Mouse (Mus musculus) kidney, postnatal 0 days (tissue): ENCODE results near the gene Vps37d. TPM values are rescaled to one million over a fixed set of nuclear protein-coding genes. Genes with fewer than 3 reads are reported as not detected.
"Not testable (repeated sequence)": the region's sequence is repeated elsewhere in the genome, so short reads cannot be mapped to it uniquely, and the experiment has no call there.

Source experiments
- ATAC-seq: fragments of 200-750 bp; cut with Nextera tagmentation; replicated peaks from 2 replicates; pipeline ENCODE4 v1.8.0; 2017; ENCODE audit warnings: low read depth, moderate number of reproducible peaks, moderate TSS enrichment, moderate library complexity; ENCODE audit not compliant: low FRiP score
- DNase-seq: peaks from one replicate; pipeline ENCODE4 v3.0.0-alpha.2; 2016; ENCODE audit warnings: low spot score
- H3K27ac ChIP-seq: fragments of 300-500 bp; sonication (generic); 2 replicates; pipeline ENCODE4 v1.5.1; 2014; ENCODE audit warnings: mild to moderate bottlenecking
- H3K27me3 ChIP-seq: fragments of 300-500 bp; sonication (generic); 2 replicates; pipeline ENCODE4 v1.6.1; 2014; ENCODE audit warnings: low read length, mixed read lengths; ENCODE audit not compliant: insufficient read depth
- H3K36me3 ChIP-seq: fragments of 300-500 bp; sonication (generic); 2 replicates; pipeline ENCODE4 v1.6.1; 2014; ENCODE audit warnings: low read length, mixed read lengths; ENCODE audit not compliant: insufficient read depth
- H3K4me1 ChIP-seq: fragments of 300-500 bp; sonication (generic); replicated peaks from 2 replicates; pipeline ENCODE4 v1.6.1; 2014; ENCODE audit warnings: antibody characterized with exemption, low read length, mixed read lengths; ENCODE audit not compliant: insufficient read depth
- H3K4me2 ChIP-seq: fragments of 300-500 bp; sonication (generic); 2 replicates; pipeline ENCODE4 v1.6.1; 2014; ENCODE audit warnings: mild to moderate bottlenecking, low read length, moderate library complexity, mixed read lengths
- H3K4me3 ChIP-seq: fragments of 300-500 bp; sonication (generic); replicated peaks from 2 replicates; pipeline ENCODE4 v1.5.1; 2014; ENCODE audit warnings: low read depth, low read length
- H3K9ac ChIP-seq: fragments of 300-500 bp; sonication (generic); 2 replicates; pipeline ENCODE4 v1.6.1; 2014; ENCODE audit warnings: low read depth, low read length
- H3K9me3 ChIP-seq: fragments of 300-500 bp; sonication (generic); replicated peaks from 2 replicates; pipeline ENCODE4 v1.6.1; 2016; ENCODE audit warnings: low read length, inconsistent platforms, mixed read lengths
- CTCF ChIP-seq: IDR thresholded peaks from 2 replicates; pipeline ENCODE4 v1.5.1; 2016; ENCODE audit warnings: antibody characterized with exemption, low read depth, mild to moderate bottlenecking, moderate library complexity
- WGBS: fragments of 180-500 bp; shearing (Covaris S2); extraction: QIAGEN DNeasy Blood & Tissue Kit; methylation state at CpG from one replicate; pipeline ENCODE4 v1.1.7; 2014; 5-methylcytosine and 5-hydroxymethylcytosine counted together
- polyA plus RNA-seq: library from polyadenylated mRNA; unstranded; fragments of >200 nt; fragmentation: Nextera tagmentation; extraction: Ambion mirVana; gene quantifications from 2 replicates; pipeline ENCODE4 v1.2.1, GENCODE M21; 2015

The Vps37d gene
- polyA plus RNA-seq, 1 experiment from 2014 or later, result 12.5 TPM

DNA sequence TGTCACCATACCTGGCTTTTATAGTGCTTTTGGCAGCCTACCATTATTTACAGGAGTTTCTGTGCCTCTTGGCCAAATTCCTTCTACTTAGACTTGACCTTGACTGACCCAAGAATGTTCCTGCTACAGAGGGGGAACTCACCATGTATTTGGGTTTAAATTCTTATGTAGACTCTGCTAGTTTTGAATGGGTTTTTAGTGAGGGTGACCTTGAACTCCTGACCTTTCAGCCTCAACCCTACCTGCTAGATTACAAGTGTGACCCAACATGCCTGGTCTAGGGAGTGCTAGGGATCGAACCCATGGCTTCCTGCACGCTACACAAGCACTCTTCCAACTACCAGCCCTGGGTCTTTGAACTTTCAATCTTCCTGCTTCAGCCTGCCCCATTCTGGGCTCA lies 6.0 kb downstream of the Vps37d start:
- Histone ChIP-seq H3K36me3 (peaks cover 10% of the 10 kb centered on the region; the same call in 1 of the 2 replicates), H3K9me3 (no peaks in the 10 kb centered on the region), H3K4me2 (no peak overlapping the region), H3K9ac (no peak overlapping the region), H3K4me3 (no peak overlapping the region), H3K27me3 (no peaks in the 10 kb centered on the region), H3K4me1 (no peaks in the 10 kb centered on the region; the same call in 1 of the 2 replicates), H3K27ac (no peak overlapping the region)
- DNase-seq, result no peak
- no peak for TF ChIP-seq CTCF
- no peak for ATAC-seq
- 88% methylated on average over 2 of the region's 2 CpGs for WGBS

DNA sequence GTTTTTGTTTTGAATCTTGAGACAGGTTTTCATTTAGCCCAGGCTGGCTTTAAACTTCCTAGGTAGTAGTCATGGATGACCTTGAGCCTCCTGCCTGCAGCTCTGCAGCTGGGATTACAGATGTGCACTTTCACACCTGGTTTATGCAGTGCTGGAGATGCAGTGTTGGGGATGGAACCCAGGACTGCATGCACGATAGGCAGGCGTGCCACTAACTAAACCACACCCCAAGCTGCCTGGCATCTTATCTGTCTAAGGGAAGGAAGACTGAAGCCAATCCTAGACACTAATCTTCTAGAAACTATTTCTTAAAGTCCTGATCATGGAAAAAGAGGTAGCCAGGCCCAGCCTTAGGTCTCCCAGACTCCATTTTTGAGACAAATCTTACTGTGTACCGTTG lies 7.6 kb downstream of the Vps37d start:
- 93% methylated on average over 3 of the region's 3 CpGs for WGBS
- Histone ChIP-seq H3K4me2 (no peak overlapping the region), H3K9ac (no peak overlapping the region), H3K36me3 (peaks cover 10% of the 10 kb centered on the region; the same call in 1 of the 2 replicates), H3K4me1 (peaks cover 5% of the 10 kb centered on the region; the same call in 1 of the 2 replicates), H3K27ac (no peak overlapping the region), H3K4me3 (no peak overlapping the region), H3K27me3 (no peaks in the 10 kb centered on the region), H3K9me3 (no peaks in the 10 kb centered on the region)
- DNase-seq (no peak), ATAC-seq (no peak)
- no peak for TF ChIP-seq CTCF

DNA sequence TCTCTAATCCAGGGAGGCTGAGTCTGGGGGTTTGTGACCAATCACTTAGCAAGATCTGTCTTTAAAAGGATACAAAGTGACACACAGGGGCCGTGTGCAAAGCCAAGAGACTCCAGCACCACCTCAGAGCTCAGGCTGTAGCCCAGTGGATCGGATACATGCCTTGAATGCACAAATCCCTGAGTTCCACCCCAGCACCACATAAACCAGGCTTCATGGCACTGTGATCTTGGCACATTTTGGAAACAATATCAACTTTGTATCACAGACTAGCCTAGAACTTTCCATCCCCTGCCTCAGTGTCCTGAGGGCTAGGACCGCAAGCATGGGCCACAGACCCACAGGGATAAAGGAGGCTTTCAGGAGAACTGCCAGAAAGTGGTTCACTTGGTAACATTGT lies 12.1 kb downstream of the Vps37d start:
- DNase-seq, result no peak
- no peak overlapping the region for H3K4me2 ChIP-seq
- H3K4me3 ChIP-seq, result no peak overlapping the region
- no peak for TF ChIP-seq CTCF
- no peak overlapping the region for H3K9ac ChIP-seq
- no peaks in the 10 kb centered on the region for H3K27me3 ChIP-seq
- 0 out of 2 replicates have a peak, but pooled peaks cover under 1% of the 10 kb centered on the region for H3K36me3 ChIP-seq
- ATAC-seq, result no peak
- peaks cover 13% of the 10 kb centered on the region; the same call in 1 of the 2 replicates for H3K4me1 ChIP-seq
- no peaks in the 10 kb centered on the region for H3K9me3 ChIP-seq
- H3K27ac ChIP-seq, result no peak overlapping the region
- 88% methylated on average over 3 of the region's 3 CpGs for WGBS

DNA sequence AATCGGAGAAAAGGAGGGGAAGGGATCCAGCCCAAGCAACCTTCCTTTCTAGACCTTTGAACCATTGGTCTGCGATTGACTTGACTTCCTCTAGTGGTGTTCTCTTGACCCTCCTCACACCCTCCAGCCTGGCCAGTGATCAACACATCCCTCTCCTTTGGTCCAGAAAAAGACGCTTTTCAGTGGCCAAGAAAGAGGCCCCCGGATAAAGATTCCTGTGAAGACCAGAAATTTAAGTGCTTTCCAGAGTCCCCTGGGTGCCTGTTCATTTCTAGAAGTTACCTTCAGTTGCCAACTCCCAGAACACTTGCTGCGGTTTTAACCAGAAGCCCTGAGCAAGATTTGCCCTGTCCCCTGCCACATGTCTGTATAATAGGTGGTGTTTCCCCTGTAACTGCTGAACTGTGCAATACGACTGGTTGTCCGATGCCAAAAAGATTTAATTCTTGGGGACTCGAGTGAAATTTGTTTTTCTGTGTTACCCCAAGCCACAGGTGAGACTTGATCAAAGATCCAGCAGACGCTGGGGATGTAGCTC lies 13.1 kb downstream of the Vps37d start, which contains the start of gene Bud23:
Bud23 (minus strand) TSS at position 51 of the 538 bp plus-strand sequence.
- Histone ChIP-seq H3K27ac (peak within 1 kb of the TSS; percentile 72), H3K4me2 (peak within 1 kb of the TSS; percentile 84), H3K9ac (peak within 1 kb of the TSS; percentile 81), H3K36me3 (0 out of 2 replicates have a peak, but pooled peaks cover 10% of the 10 kb centered on the region), H3K4me1 (peaks cover 13% of the 10 kb centered on the region; the same call in 1 of the 2 replicates), H3K4me3 (peak within 1 kb of the TSS; percentile 93)
- not testable (repeated sequence) for H3K9me3 ChIP-seq, ATAC-seq, H3K27me3 ChIP-seq, DNase-seq
- WGBS, result 70% methylated on average over 8 of the region's 9 CpGs

DNA sequence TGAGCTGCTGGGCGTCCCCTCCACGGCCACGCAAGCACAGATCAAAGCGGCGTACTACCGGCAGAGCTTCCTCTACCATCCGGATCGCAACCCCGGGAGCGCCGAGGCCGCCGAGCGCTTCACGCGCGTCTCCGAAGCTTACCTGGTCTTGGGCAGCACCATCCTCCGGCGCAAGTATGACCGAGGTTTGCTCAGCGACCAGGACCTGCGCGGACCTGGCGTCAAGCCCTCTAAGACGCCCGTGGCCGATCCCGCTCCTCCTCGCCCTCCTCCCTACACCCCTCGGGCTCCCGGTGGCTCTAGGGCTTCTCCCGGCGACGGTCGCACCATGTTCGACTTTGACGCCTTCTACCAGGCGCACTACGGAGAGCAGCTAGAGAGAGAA lies 13.7 kb downstream of the Vps37d start:
- peak overlapping the region; percentile 93 for H3K4me3 ChIP-seq
- no peak for DNase-seq
- ATAC-seq, result peak; percentile 47
- no peaks in the 10 kb centered on the region for H3K9me3 ChIP-seq
- H3K4me2 ChIP-seq, result peak overlapping the region; percentile 84
- H3K27me3 ChIP-seq, result no peaks in the 10 kb centered on the region
- peak overlapping the region; percentile 81 for H3K9ac ChIP-seq
- H3K36me3 ChIP-seq, result 0 out of 2 replicates have a peak, but pooled peaks cover 13% of the 10 kb centered on the region
- peaks cover 13% of the 10 kb centered on the region; the same call in 1 of the 2 replicates for H3K4me1 ChIP-seq
- TF ChIP-seq CTCF, result no peak
- H3K27ac ChIP-seq, result peak overlapping the region; percentile 72
- WGBS, result 2% methylated on average over 40 of the region's 40 CpGs

DNA sequence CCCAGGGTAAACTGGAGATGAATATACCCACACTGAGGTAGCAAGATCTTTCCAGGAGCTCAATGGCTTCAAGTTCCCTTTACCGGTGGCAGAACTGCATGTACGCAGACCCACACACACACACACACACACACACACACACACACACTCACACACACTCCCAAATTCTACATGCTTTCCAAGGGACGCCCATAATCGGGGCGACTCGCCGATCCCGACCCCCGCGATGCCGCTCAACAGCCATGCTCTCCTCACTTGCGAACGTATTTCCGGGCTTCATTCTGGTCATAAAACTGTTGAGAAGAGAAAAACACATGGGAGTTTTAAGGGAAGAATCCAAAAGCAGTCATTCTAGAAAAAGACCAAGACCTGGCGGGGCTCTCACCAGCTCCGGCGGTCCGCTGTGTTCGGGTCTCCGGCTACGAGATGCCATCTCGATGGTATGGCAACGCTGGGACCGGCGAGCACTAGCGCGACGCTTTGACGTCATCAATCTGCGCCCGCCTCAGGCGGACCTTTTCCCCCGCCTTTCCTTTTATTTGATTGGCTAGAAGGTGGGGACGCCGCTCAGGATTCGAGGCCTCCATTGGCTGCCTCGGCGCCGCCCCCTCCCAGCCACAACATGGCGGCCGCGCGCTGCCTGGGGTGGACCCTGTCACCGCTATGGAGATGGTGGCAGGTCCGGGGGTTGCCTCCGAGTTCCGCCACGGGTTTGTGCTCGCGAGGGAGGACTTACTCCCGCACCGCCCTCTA lies 14.3 kb downstream of the Vps37d start, which contains the start of gene Dnajc30:
Dnajc30 (plus strand) TSS at position 574 of the 753 bp plus-strand sequence.
- 0 out of 2 replicates have a peak, but pooled peaks cover 15% of the 10 kb centered on the region for H3K36me3 ChIP-seq
- H3K4me1 ChIP-seq, result peaks cover 13% of the 10 kb centered on the region; the same call in 1 of the 2 replicates
- under 1% methylated on average over 52 of the region's 52 CpGs for WGBS
- ATAC-seq (peak; percentile 96), DNase-seq (peak; percentile 99)
- peak within 1 kb of the TSS; percentile 84 for H3K4me2 ChIP-seq
- peak within 1 kb of the TSS; percentile 93 for H3K4me3 ChIP-seq
- H3K9ac ChIP-seq, result peak within 1 kb of the TSS; percentile 81
- no peaks in the 10 kb centered on the region for H3K27me3 ChIP-seq
- no peaks in the 10 kb centered on the region for H3K9me3 ChIP-seq
- peak within 1 kb of the TSS; percentile 72 for H3K27ac ChIP-seq
- no peak for TF ChIP-seq CTCF
